Mouse (Mus musculus) urinary bladder, postnatal 10 days (tissue): ENCODE results near the gene Cmc1.
A peak's percentile ranks its signal among the peaks of the same experiment; 100 is the strongest.
"Not testable (repeated sequence)": the region's sequence is repeated elsewhere in the genome, so short reads cannot be mapped to it uniquely, and the experiment has no call there.

ENCODE experiments used
- DNase-seq: peaks from one replicate; pipeline ENCODE4 v3.0.0; 2022; ENCODE audit warnings: low spot score

Gene Cmc1

DNA sequence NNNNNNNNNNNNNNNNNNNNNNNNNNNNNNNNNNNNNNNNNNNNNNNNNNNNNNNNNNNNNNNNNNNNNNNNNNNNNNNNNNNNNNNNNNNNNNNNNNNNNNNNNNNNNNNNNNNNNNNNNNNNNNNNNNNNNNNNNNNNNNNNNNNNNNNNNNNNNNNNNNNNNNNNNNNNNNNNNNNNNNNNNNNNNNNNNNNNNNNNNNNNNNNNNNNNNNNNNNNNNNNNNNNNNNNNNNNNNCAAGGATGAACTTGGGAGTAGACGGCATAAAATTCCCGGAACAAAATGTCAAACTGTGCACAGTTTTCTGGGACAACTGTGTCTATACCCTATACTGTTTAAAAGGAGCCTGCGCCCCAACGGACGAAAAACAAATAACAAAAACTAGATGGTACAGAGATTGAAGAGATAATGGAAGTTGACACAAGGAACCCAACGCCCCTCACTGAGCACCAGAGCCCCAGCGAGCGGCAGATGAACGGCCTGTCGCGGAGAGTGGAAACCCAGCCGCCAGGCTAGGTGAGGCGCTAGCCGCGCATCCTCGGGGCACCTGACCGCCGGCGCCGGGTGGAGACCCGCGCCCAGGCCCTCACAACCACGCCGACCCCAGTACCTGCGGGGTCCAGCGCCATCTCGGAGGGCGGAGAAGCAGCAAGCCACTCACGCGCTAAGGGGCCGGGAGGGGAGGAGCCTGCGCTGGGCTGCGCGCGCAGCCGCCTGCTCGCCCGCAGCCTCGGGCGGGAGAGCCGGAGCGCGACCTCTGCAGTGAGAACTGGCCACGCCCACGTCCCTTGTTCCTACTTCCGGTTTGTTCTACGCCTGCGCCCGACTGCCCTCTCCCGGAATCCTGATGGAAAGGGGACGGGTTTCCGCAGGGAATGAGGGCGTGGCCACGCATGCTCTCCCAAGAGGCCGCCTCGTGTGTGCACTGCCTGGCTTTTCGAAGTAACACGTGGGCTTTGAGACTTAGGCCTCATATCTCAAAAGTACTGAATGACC lies at the start of gene Cmc1:
Gene Cmc1 (minus strand): TSS at position 771 of the 996 bp plus-strand sequence.
- peak; percentile 78 for DNase-seq

DNA sequence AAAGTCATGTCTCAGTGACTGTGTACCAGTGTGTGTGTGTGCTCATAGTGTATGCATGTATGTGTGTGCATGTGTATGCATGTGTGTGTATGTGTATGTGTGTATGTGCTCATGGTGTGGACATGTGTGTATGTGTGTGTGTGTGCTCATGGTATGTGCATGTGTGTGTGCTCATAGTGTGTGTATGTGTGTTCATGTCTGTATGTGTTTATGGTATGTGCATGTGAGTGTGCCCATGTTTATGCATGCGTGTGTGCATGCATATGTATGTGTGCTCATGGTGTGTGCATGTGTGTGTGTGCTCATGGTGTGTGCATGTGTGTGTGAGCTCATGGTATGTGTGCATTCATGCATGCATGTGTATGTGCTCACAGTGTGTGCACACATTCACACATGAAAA lies 48.6 kb upstream of the Cmc1 start:
- DNase-seq: no peak

DNA sequence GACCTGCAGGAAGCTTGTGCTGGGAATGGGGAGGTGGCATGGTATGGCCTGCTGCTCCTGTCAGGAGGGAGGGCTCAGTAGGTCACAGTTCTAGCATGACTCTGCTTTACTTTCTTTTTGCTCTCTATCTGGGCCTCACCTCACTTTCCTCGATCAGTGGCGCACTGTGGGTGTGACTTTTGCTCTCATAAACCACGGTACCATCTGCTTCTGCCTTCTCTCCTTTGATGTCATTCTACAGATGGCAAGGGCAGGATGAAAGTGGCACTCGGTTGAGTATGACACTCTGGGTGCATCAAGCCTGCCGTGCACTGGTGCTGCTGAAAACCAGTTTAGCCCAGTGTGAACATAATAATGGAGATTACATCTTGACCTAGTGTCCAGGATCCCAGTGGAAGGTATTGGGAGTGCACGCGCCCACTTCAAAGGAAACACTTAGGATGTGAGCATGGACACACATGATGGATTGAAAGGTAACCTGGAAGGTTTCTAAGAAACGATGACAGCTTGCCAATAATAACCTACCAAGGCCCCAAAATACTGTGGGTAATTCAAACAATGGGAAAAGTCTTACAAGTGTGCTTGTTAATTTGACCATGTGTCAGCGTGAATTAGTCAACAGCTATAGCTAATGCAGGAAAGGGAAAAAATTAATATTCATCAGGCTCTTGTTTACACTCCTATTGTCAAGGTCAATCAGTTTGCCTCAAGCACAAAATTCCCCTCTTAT lies 46.8 kb upstream of the Cmc1 start:
- DNase-seq: no peak

DNA sequence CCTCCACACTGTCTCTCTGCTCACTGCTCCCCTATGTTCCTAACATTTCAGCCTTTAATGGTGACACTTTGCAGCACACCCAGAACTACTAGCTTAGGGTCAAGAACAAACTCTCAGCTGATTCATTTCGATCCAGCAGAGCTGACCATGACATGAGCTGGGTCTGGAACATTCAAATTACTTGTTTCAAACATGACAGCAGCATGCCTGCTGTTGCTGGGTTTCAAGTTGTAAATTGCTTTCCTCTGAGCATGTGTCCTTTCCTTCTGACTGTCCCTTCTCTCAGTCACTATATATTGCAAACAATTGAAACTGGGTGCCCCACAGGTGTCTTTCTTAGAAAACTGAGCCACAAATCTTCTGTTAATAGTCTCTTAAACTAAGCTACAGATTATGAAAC lies 43.3 kb upstream of the Cmc1 start:
- DNase-seq: no peak

DNA sequence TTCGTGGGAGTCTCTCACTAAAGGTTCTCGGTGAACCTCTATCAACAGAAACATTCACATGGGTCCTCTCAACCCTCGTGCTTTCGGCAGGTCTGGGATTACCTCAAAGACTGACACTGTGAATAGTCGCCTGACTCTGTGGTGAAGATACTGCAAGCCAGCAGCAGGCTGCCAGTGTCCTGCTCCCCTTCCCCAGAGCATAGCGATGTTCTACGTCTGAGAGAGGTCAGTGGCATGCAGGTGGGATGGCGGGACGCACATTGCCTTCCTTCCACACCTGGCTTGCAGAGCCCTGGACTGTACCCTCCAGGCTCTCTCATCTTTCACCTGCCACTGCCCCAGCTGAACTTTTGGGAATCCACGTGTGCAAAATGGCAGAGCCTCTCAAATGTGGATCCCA lies 41.3 kb upstream of the Cmc1 start:
- DNase-seq: no peak

DNA sequence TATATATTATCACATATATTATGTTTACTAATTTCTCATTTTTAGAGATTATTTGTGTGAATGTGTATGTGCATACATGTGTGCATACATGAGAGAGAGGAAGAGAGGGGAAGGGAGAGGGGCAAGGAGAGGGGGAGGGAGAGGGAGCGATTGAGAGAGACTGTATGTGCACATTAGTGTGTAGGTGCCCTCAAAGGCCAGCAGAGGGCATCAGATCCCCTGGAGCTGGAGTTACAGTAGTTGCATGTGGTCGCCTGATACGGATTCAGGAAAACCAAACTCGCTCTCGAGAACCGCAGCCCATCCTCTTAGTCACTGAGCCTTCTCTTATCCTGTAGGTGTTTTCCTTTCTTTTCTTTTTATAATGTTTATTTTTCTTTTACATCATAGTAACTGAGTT lies 38.4 kb upstream of the Cmc1 start:
- DNase-seq: no peak

DNA sequence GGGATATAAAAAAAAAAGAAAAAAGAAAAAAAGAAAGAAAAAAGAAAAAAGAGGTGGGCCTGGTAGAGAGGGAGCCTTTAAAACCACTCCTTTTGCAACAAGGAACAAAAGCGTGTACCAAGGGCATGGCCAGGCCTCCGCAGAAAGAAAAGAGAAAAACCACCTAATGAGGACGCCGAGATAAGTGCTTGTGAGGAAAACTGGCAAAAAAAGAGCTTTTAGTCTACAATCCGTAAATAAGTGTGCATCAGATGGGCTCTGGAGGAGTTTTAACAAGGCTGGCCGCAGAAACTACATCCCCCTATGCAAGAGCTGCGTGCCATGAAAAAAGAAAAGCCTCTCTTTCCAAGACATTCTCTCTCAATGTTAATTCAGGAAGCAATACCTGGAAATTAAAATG lies 37.4 kb upstream of the Cmc1 start:
- no peak for DNase-seq

DNA sequence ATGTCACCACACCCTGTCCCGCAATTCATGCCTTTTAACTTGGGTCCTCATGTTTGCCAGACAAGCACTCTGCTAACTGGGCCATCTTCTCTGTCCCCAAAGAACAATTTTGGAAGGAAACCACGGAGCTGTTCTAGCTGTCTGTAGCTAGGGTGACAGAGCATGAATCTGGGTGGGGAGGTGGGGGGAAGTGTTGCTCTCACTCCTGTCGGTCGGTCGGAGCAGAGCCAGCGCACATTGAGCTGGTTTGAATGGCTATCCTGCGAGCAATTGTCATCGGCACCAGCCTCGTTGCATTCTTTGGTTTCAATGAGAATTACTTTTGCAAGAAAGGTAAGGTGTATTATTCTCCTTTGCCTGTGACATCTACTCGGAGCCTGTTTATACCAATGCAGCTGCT lies 36.8 kb upstream of the Cmc1 start:
- DNase-seq: no peak

DNA sequence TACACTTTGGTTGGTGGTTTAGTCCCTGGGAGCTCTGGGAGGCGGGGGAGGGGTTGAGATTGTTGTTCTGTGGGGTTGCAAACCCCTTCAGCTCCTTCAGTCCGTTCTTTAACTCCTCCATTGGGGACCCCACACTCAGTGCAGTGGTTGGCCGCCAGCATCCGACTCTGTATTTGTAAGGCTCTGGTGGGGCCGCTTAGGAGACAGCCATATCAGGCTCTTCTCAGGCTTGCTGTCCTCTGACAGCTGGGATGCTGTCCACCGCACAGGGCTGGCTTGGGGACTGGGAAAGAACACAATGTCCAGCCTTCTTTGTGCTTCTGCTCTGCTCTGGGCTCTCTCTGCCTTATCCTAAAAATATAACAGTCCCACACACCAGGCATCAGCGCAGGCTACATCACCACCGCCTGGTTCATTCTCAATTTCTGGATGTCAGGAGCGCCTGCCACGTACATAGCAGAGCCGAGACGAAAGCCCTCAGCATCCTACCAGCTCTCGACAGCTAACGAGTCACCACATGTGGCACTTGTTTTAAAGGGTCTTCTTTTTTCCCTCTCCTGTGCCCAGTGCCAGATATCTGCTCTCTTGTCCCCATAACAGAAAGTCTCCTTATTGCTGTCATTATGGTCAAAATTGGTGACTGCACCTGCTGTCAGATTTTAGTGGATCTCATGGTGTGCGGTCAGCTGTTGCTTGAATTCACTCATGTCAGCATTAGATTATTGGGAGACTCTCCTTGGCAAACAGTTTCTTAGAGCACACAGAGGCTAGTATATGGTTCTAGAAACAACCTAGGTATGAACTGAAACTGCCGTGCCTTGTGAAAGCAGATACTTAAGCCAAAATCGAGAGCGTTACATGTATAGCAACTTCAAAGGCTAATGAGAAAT lies 29.4 kb upstream of the Cmc1 start:
- DNase-seq: no peak

DNA sequence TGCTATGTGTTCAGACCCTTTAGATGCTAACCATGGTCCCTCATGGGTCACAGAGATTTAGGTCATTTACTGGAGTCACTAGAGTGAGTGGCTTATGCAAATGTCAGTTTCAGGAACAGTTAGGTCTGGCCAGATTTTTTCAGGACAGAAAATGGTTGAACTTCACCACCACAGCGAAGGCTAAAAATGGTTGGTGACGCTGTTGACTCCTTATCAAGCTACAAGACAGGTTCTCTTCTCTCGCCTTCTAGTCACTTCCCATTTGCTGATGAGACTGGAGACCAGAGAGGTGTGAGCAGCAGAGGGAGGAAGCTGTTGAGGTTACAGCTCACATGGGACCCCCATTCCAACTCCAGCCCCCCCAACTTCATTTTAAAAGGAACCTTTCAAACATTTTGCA lies 26.7 kb upstream of the Cmc1 start:
- no peak for DNase-seq

DNA sequence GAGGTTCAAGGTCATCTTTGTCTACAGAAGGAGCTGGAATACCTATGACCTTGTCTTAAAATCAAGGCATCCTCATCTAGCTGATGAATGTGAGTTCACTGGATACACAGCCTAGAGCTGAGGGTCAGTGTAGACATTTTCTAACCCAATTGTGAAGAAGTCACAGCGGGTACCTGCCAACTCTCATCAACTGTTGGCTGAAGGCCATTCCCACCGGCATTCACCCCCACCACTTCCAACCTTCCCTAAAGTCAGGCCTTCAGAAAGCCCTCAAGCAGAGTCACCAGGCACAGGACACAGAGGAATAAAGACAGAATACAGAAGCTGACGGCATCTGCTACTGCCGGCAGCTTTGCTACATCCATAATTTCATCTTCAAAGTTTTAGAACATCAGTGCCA lies 25.4 kb upstream of the Cmc1 start:
- DNase-seq: no peak

DNA sequence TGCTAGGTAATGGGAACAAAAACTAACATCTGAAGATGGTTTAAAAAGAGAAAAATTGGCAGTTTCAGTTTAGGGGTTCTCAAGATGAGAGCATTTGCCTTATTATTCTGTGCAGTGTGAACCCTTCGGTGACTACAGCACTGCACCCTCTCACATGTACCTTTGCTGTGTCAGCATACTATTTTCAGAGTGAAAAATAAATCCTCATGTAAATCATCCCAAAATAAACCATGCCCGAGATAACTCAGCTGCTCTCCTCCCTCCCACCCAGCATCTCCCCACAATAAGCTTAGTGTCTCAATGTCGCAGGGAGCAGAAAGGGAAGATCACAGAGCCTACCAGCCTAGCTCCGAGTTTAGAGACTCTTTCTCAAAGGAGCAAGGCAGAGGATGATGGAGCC lies 23.1 kb upstream of the Cmc1 start:
- no peak for DNase-seq

DNA sequence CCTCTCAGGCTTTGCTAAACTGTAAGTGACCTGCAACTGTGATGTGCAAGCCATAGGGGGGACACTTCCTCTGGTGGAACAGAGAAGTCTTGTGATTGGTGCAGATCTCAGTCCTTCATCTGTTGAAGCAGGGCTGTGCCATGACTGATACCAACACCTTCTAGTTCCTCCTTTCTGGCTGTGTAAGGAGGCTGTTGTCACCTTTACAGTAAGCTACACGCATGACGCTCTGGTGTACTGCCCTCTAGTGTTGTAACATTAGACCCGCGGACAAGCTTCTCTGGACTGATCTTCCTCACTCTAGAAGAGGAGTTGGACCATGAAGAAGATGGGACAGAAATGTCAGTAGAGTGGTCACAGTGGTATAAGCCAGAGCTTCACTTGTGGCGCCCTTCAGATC lies 18.6 kb upstream of the Cmc1 start:
- no peak for DNase-seq

DNA sequence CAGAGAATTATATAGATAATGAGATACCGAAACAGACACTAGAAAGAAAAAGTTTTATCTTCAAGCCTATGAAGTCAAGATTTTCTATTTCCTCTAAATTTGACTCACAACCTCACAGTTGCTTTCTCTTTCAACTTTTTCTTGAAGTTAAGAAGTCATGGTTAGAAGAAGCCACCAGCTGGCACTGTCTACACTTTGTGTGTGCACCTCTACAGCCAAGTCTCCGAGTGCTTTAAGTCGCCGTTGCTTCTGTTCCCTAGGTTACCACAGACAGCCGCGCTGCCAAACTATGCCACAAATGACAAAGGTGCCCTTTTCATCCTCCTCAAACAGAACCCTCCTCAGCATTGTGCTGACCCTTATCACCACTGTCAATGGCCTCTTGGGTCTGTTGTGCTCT lies 17.6 kb upstream of the Cmc1 start:
- DNase-seq: no peak

DNA sequence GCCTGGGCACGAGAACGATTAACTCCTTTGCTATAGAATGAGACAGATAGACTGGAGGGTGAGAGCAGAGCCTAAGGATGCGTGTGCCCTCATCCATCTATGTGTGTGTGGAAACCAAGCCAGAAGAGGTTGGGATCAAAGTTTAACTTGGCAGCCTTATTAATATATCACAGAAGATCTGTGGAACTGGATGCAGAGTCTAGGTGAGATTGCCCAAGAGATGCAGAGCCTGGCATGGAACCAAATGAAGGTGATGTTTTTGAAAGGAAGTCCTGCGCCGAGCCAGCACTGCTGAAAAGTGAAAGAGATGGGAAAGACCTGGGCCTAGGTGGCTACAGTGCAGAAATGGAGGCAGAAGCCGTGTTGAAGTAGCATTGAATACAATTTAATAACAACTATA lies 11.6 kb upstream of the Cmc1 start:
- no peak for DNase-seq

DNA sequence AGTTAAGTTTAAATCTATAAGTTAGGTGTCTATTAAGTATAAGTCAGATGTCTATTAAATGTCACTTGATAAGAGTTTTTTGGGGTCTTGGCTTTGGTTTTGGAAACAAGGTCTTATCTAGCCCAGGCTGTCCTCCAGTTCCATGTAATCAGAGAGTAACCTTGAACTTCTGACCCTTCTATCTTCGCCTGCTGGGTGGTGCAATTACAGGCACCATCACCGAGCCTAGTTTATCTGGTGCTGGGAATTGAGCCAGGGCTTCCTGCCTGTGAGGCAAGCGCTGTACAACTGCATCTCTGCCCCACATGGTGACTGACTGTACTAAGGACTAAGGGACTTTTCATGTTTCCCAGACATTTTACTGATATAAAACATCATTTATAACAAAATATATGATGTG lies 10.0 kb upstream of the Cmc1 start:
- no peak for DNase-seq

DNA sequence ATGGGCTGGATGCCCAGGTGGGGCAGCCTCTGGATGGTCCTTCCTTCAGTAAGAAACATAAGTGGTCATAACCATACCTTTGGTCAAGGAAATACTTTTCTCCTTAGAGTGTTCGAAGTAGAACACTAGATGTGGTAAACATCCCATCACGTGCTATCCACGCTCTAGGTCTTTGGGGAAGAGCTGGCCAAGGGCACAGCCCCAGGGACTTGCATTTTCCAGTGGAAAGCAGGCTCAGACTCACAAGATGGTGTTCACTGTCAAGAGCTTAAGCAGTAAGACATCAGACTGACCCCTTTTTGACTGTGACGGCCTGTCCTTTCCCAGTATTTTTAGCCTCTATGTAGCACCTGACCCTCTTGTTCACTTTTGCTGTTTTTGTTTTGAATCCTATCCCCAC lies 8.2 kb upstream of the Cmc1 start:
- DNase-seq: no peak

DNA sequence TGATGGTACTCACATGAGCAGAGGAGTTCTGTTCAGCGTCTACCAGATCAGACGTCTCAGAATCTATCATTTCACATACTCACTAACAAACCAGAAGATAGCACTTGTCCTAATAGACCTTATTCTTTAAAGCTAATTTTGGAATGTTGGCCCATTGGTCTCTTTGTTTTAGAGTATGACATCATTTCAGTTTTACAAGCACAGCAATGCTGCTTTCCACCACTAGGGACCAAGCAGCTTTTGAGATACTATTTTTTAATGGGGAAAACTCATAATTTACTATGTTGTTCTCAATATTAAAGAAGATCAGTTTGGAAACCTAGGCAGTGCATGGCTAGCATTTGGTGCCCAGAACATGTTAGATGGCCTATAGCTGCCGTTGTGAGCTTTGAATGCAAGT lies 7.3 kb upstream of the Cmc1 start:
- DNase-seq: no peak

DNA sequence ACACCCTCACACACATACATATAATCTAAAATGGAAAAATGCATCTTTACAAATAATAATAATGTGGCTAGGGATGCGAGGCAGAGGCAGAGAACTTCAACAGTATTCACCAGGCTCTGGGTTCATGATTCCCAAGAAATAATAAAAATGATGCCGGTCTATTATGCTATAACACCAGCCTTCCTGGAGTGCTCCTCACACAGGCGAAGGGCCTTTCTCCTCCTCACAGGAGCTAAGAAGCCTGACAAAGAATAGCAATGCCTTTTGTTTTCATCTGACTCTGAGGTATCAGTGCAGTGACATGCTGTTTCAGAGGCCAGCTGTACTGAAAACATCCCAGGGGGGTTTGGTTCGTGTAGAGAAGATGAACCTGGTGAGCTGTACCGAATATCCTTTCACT lies 4.7 kb upstream of the Cmc1 start:
- DNase-seq: no peak

DNA sequence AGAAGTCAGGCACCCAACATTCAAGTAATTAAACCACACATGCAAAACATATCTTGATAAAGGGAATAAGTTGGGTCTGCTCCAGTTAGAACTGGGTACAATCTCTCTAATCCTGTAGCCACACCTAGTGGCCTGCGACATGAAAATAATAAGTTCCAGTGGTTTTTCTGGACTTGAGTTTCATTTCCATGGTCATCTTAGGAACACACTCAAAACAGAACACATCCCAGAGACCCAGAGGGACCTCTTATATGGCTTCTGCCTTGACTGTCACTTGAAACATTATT lies 1.2 kb upstream of the Cmc1 start:
- no peak for DNase-seq

DNA sequence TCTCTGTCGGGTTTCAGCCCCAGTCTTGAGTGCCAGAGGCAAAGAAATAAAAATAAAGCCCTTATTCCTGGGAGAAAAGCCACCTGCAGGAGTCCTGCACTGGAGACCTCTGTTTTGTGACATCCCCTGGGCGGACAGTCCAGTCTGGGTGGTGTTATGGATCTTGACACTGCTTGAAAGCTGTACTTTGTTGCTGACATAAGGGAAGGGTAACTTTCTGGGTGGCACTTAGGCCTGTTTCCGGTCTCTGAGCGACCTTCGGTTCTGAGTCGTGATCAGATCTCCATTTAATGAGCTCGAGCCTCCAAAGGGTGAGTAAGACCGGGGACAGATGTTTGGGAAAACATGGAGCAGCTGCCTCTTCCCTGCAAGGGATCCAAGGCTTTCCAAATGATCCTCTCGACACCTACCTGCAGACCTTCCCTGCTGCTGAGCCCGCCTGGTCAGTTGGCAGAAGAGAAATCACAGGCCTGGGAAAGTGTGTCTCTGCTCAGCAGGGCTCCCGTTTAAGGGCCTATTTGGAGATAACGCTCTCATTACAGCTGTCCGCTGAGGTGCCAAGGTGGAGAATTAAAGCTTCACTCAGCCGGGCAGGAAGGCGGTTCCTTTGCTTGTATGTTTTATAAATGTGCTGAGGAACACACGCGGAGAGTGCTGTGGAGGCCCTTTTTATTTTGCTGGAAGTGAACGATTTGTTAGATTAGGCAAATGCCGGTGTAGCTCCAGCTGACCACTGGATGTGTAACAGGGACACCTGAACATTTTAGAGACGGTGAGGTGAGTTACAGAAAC lies 648 bp upstream of the Cmc1 start:
- DNase-seq: no peak

DNA sequence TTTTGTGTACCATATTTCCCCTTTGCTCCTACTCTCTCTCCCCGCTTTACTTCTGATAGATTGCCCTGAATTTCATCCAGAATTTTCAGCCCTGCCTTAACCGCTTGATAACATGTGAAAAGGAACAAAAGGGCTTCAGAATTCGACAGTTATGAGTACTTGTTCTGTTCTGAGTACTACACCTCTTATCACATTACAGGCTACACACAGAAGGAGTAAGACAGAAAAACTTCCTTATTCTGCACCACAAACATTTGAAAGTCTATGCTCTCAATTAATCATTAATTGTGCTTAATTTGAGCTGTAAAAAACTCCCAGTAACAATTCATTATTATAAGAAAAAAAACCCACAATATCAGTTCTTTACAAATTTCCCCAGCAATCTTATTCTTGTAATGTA lies 9.6 kb downstream of the Cmc1 start:
- not testable (repeated sequence) for DNase-seq
